Mouse (Mus musculus): ENCODE measurements around the gene Mtch1. TPM values are rescaled to one million over a fixed set of nuclear protein-coding genes. Genes with fewer than 3 reads are reported as not detected.
"Not testable (repeated sequence)": the region's sequence is repeated elsewhere in the genome, so short reads cannot be mapped to it uniquely, and the experiment has no call there.

Mtch1 gene
- total RNA-seq, 2 experiments from 2014 or later: 12.3 to 42.3 TPM

DNA sequence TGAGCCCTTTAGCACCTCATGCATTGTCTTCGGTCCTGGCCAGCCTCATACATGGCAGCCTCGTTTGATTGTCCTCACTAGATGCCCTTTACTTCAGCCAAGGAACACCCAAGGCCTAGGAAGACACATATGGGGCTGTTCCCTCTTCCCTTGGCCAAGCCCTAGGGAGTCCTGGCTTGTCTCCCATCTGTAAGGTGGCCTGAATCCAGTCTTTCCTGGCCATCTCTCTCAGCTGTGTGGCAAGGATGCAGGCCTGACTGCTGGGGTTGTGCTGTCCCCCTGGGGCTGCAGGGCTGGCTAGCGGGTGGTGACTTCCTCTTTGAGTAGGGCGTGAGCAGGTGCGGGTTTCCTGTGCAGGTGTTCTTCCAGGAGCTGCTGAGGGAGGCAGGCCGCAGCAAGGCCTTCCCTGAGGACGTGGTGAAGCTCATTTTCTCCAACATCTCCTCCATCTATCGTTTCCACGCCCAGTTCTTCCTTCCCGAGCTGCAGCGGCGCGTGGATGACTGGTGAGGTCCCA lies 17.4 kb upstream of the Mtch1 start:
- no peak for ATAC-seq (replicated peaks; ENCODE audit: low FRiP score, poor library complexity, severe bottlenecking)

GRCm38 (mm10) chr17:29363109-29363508 lies 15.4 kb upstream of the Mtch1 start:
- ATAC-seq (replicated peaks; ENCODE audit: low FRiP score, poor library complexity, severe bottlenecking): no peak

- no peak for ATAC-seq (replicated peaks; ENCODE audit: low FRiP score, poor library complexity, severe bottlenecking)
Observed at GRCm38 (mm10) chr17:29361982-29362691, 14.4 kb upstream of the Mtch1 start.

- no peak for ATAC-seq (replicated peaks; ENCODE audit: low FRiP score, poor library complexity, severe bottlenecking)
Observed at GRCm38 (mm10) chr17:29360761-29361221, 13.1 kb upstream of the Mtch1 start, which contains the start of gene Fgd2. Gene Fgd2 (plus strand): TSS chr17:29360914.

DNA sequence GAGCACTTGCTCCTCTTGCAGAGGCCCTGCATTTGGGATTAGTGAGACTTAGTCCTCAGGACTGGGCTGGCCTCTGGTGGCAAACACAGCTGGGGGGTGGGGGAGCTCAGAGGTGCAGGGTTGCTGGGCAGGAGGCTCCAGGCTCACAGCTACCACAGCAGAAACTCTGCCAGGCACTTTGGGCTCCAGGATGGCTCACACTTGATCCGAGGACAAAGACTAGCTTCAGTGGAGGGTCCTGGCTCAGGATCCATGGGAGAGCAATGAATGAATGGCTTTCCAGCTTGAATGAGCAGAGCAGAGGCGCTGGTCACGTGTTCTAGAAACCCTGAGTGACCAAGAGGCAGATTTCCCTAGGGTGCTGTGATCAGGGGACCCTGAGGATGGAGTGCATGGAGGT lies 11.2 kb upstream of the Mtch1 start:
- no peak for ATAC-seq (replicated peaks; ENCODE audit: low FRiP score, poor library complexity, severe bottlenecking)

DNA sequence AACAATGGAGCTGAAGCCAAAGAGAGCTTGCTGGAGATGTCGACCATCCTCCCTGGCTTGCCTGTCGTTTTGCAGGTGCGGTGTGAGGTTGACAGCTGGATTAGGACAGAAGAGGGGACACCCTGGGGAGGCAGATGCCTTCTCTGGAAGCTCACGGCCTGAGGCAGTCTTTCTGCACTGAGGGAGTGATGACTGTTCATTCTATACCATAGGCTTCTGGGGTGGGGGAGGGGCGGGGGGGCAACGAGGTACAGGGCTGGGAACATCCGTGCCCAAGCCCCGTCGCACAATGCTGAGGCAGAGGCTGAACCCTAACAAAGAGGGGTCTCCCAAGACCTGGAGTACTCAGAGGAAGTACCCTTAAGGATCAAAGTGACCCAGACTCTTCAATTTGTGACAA lies 9.1 kb upstream of the Mtch1 start:
- no peak for ATAC-seq (replicated peaks; ENCODE audit: low FRiP score, poor library complexity, severe bottlenecking)

GRCm38 (mm10) chr17:29356479-29356856 lies 8.7 kb upstream of the Mtch1 start:
- no peak for ATAC-seq (replicated peaks; ENCODE audit: low FRiP score, poor library complexity, severe bottlenecking)

- no peak for ATAC-seq (replicated peaks; ENCODE audit: low FRiP score, poor library complexity, severe bottlenecking)
Observed at GRCm38 (mm10) chr17:29355841-29356478, 8.2 kb upstream of the Mtch1 start.

DNA sequence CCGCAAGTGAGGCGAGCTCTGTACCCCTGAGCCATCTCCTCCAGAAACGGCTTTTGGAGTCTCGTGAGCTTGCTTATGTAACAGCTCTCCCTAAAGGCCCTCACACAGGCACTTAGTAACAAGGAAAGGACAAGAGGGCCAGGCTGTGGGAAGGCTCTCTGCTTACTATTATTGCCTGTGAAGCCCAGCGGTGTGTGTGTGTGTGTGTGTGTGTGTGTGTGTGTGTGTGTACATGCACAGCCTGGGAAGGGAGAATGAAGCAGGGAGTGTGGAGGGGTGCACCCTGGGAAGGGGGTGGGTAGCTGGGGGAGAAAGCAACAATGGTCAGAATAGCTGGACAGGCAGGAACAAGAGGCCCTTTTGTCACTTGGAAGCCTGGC lies 7.7 kb upstream of the Mtch1 start:
- ATAC-seq (replicated peaks; ENCODE audit: low FRiP score, poor library complexity, severe bottlenecking): no peak

- not testable (repeated sequence) for ATAC-seq (replicated peaks; ENCODE audit: low FRiP score, poor library complexity, severe bottlenecking)
Observed at GRCm38 (mm10) chr17:29351056-29351455, 3.3 kb upstream of the Mtch1 start.

- ATAC-seq (replicated peaks; ENCODE audit: low FRiP score, poor library complexity, severe bottlenecking): no peak
Observed at GRCm38 (mm10) chr17:29348996-29349395, 1.3 kb upstream of the Mtch1 start.

DNA sequence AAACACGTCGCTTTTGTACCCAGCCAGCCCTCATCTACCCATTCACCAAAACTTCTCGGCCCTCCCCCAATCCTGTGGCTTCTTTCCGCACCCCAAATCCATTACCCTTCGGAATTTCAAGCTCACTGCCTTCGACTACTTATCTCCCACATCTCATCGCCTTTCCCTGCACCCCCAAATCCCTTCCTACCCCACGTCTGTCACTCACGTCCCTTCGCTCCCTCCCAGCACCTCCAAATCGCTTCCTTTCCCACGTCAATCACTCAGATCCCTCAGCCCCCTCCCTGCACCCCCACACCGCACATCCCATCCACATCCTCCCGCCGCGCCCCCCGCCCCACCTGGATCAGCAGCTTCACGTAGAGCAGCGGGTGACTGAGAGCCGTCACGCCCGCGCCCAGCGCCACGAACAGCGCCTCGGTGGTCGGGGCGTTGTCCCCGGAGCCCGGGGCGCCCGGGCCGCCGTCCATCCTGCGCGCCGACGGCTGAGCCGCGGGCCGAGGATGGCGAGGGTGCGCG lies 549 bp downstream of the Mtch1 start:
- ATAC-seq (replicated peaks; ENCODE audit: low FRiP score, poor library complexity, severe bottlenecking): no peak; the same call in 1 of the 2 replicates

DNA sequence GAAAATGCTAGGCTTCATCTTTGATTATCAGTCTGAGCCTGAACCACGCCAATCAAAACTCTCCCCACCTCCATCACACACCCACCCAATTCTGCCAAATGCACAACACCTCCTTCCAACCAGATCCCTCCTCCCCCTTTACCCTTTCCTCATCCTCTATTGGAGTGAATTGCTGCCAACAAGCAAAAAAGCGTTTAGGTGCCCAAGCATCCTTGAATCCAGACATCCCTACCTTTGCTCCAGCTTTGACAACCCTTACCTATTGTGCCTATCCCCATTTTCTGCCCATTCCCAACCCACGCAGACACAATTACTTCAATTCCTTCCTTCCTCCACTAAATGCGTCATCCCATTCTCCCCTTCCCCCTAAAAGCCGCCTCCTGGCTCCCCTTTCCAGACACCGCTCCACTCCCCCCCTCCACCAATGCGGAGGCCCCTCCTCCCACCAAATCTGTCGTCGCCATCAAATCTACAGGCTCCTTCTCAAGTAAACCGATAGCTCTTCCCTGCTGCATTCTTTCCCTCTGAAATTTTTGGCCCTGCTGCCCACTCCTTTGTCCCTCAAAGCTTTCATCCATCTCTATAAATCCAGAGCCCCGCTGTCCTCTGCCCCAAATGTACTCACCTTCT lies 1.1 kb downstream of the Mtch1 start:
- no peak for ATAC-seq (replicated peaks; ENCODE audit: low FRiP score, poor library complexity, severe bottlenecking)

GRCm38 (mm10) chr17:29345272-29345671 lies 2.5 kb downstream of the Mtch1 start:
- no peak for ATAC-seq (replicated peaks; ENCODE audit: low FRiP score, poor library complexity, severe bottlenecking)

- no peak for ATAC-seq (replicated peaks; ENCODE audit: low FRiP score, poor library complexity, severe bottlenecking)
Observed at GRCm38 (mm10) chr17:29343241-29343640, 4.5 kb downstream of the Mtch1 start.

DNA sequence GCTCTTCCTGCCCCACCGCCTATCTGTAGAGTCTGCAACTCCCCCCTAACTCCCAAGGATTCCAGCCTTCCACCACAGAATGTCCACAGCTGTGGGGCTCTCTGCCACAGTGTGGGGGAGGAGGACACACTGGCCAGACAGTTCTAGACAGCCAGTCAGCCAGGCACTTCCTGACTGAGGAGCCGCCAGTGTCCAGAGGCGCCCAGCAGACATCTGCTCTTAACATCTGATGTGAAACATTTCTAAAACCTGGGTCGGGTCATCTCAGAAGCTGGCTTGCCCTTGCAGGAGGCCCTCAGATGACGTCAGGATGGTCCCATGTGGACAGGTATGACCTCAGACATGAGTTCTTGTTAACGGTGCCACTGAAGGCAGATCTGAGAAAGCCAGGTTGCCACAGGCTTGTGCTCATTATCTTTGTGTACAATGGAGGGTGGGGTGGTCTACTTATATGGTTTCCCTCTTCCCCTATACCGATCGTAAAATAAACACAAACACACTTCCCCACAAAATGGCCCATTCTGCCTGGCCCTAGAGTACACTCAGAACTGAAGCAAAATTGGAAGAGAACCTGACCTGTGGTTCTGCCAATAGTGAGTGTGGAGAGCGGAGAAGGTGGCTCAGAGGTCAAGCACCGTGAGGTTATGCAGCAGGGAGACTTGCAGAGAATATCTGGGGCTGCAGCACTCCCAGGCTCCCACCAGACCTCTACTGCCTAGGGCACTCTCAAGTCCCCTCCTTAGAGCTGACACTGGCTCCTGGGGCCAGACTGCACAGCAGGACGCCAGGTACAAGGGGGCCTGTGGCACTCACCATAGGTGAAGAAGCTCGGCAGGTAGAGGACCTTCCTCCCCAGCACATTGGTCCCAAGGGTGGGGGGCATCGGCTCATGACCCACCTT lies 5.5 kb downstream of the Mtch1 start:
- no peak for ATAC-seq (replicated peaks; ENCODE audit: low FRiP score, poor library complexity, severe bottlenecking)

- ATAC-seq (replicated peaks; ENCODE audit: low FRiP score, poor library complexity, severe bottlenecking): no peak
Observed at GRCm38 (mm10) chr17:29341591-29342003, 6.1 kb downstream of the Mtch1 start.

GRCm38 (mm10) chr17:29340406-29341261 lies 7.1 kb downstream of the Mtch1 start:
- ATAC-seq (replicated peaks; ENCODE audit: low FRiP score, poor library complexity, severe bottlenecking): no peak
